Mouse (Mus musculus) liver, embryonic 11.5 days (tissue): ENCODE data around the gene Mfsd4a. TPM values are rescaled to one million over a fixed set of nuclear protein-coding genes. Genes with fewer than 3 reads are reported as not detected.

Experiments used
- ATAC-seq: fragments of 200-750 bp; cut with Nextera tagmentation; replicated peaks from 2 replicates; pipeline ENCODE4 v1.8.0; 2017; ENCODE audit warnings: moderate number of reproducible peaks, mild to moderate bottlenecking, moderate TSS enrichment, moderate library complexity; ENCODE audit not compliant: low FRiP score
- DNase-seq: peaks from one replicate; pipeline ENCODE4 v3.0.0-alpha.2; 2017; ENCODE audit warnings: low spot score
- H3K27ac ChIP-seq: fragments of 300-500 bp; sonication (generic); 2 replicates; pipeline ENCODE4 v1.5.1; 2014; ENCODE audit warnings: mild to moderate bottlenecking, low read depth, low read length, control low read depth
- H3K27me3 ChIP-seq: fragments of 300-500 bp; sonication (generic); replicated peaks from 2 replicates; pipeline ENCODE4 v1.6.1; 2014; ENCODE audit warnings: low read length, mixed read lengths; ENCODE audit not compliant: control insufficient read depth, insufficient read depth
- H3K36me3 ChIP-seq: fragments of 300-500 bp; sonication (generic); 2 replicates; pipeline ENCODE4 v1.6.1; 2014; ENCODE audit warnings: mild to moderate bottlenecking, low read length, moderate library complexity, mixed read lengths; ENCODE audit not compliant: control insufficient read depth, insufficient read depth
- H3K4me1 ChIP-seq: fragments of 300-500 bp; sonication (generic); replicated peaks from 2 replicates; pipeline ENCODE4 v1.6.1; 2014; ENCODE audit warnings: low read length, mixed read lengths; ENCODE audit not compliant: control insufficient read depth, insufficient read depth
- H3K4me2 ChIP-seq: fragments of 300-500 bp; sonication (generic); 2 replicates; pipeline ENCODE4 v1.6.1; 2014; ENCODE audit warnings: mild to moderate bottlenecking, control low read depth, moderate library complexity
- H3K4me3 ChIP-seq: fragments of 300-500 bp; sonication (generic); 2 replicates; pipeline ENCODE4 v1.5.1; 2014; ENCODE audit warnings: low read depth, low read length, control low read depth
- H3K9ac ChIP-seq: fragments of 300-500 bp; sonication (generic); 2 replicates; pipeline ENCODE4 v1.6.1; 2014; ENCODE audit warnings: low read depth, low read length, control low read depth
- H3K9me3 ChIP-seq: fragments of 300-500 bp; sonication (generic); 2 replicates; pipeline ENCODE4 v1.6.1; 2016; ENCODE audit warnings: low read length, inconsistent platforms, mixed read lengths; ENCODE audit not compliant: control insufficient read depth
- WGBS: fragments of 180-500 bp; shearing (Covaris S2); extraction: QIAGEN DNeasy Blood & Tissue Kit; methylation state at CpG from one replicate; pipeline ENCODE4 v1.1.7; 2014; 5-methylcytosine and 5-hydroxymethylcytosine counted together
- polyA plus RNA-seq: library from polyadenylated mRNA; unstranded; fragments of >200 nt; fragmentation: Nextera tagmentation; extraction: Ambion mirVana; gene quantifications from 2 replicates; pipeline ENCODE4 v1.2.1, GENCODE M21; 2014

Mfsd4a gene
- polyA plus RNA-seq, 1 experiment from 2014 or later: 9.9 TPM

GRCm38 (mm10) chr1:132085181-132086049 lies 17.6 kb upstream of the Mfsd4a start:
- no peaks in the 10 kb centered on the region for H3K27me3 ChIP-seq
- 60% methylated on average over 7 of the region's 7 CpGs for WGBS
- no peak overlapping the region for H3K4me2 ChIP-seq
- H3K4me1 ChIP-seq: no peaks in the 10 kb centered on the region
- ATAC-seq (no peak), DNase-seq (no peak)
- H3K4me3 ChIP-seq: no peak overlapping the region
- H3K27ac ChIP-seq: no peak overlapping the region
- no peaks in the 10 kb centered on the region for H3K36me3 ChIP-seq
- no peak overlapping the region for H3K9ac ChIP-seq
- no peaks in the 10 kb centered on the region for H3K9me3 ChIP-seq

GRCm38 (mm10) chr1:132078413-132078812 lies 10.6 kb upstream of the Mfsd4a start:
- H3K27ac ChIP-seq: no peak overlapping the region
- no peaks in the 10 kb centered on the region for H3K4me1 ChIP-seq
- H3K36me3 ChIP-seq: no peaks in the 10 kb centered on the region
- DNase-seq: no peak
- H3K9ac ChIP-seq: no peak overlapping the region
- no peaks in the 10 kb centered on the region for H3K9me3 ChIP-seq
- no peak for ATAC-seq
- H3K27me3 ChIP-seq: no peaks in the 10 kb centered on the region
- H3K4me2 ChIP-seq: no peak overlapping the region
- no peak overlapping the region for H3K4me3 ChIP-seq
- WGBS: 80% methylated on average over 2 of the region's 2 CpGs

- Histone ChIP-seq H3K4me1 (no peaks in the 10 kb centered on the region), H3K27me3 (peaks cover 3% of the 10 kb centered on the region), H3K4me3 (no peak overlapping the region), H3K9me3 (no peaks in the 10 kb centered on the region), H3K4me2 (no peak overlapping the region), H3K36me3 (no peaks in the 10 kb centered on the region), H3K27ac (no peak overlapping the region), H3K9ac (no peak overlapping the region)
- DNase-seq (no peak), ATAC-seq (no peak)
- 79% methylated on average over 10 of the region's 10 CpGs for WGBS
Observed at GRCm38 (mm10) chr1:132075576-132075975, 7.7 kb upstream of the Mfsd4a start.

- Histone ChIP-seq H3K4me2 (no peak overlapping the region), H3K4me1 (no peaks in the 10 kb centered on the region; the same call in 1 of the 2 replicates), H3K4me3 (no peak overlapping the region), H3K9ac (no peak overlapping the region), H3K27me3 (peaks cover 50% of the 10 kb centered on the region), H3K9me3 (no peaks in the 10 kb centered on the region), H3K36me3 (no peaks in the 10 kb centered on the region), H3K27ac (no peak overlapping the region)
- WGBS: 78% methylated on average over 3 of the region's 3 CpGs
- ATAC-seq: no peak
- no peak for DNase-seq
Observed at GRCm38 (mm10) chr1:132070659-132071058, 2.8 kb upstream of the Mfsd4a start.

GRCm38 (mm10) chr1:132069436-132069835 lies 1.6 kb upstream of the Mfsd4a start:
- WGBS: 80% methylated on average over 8 of the region's 8 CpGs
- no peak overlapping the region for H3K27ac ChIP-seq
- ATAC-seq (no peak), DNase-seq (no peak)
- peaks cover 54% of the 10 kb centered on the region for H3K27me3 ChIP-seq
- no peaks in the 10 kb centered on the region; the same call in 1 of the 2 replicates for H3K4me1 ChIP-seq
- H3K9me3 ChIP-seq: no peaks in the 10 kb centered on the region
- H3K4me2 ChIP-seq: no peak overlapping the region
- H3K9ac ChIP-seq: no peak overlapping the region
- H3K4me3 ChIP-seq: no peak overlapping the region
- no peaks in the 10 kb centered on the region for H3K36me3 ChIP-seq

GRCm38 (mm10) chr1:132065475-132066172 lies 2.2 kb downstream of the Mfsd4a start:
- no peak overlapping the region for H3K4me2 ChIP-seq
- H3K27ac ChIP-seq: no peak overlapping the region
- no peak overlapping the region for H3K9ac ChIP-seq
- no peak for DNase-seq
- no peaks in the 10 kb centered on the region for H3K9me3 ChIP-seq
- no peaks in the 10 kb centered on the region; the same call in 1 of the 2 replicates for H3K4me1 ChIP-seq
- H3K27me3 ChIP-seq: peaks cover 57% of the 10 kb centered on the region
- no peak overlapping the region for H3K4me3 ChIP-seq
- 57% methylated on average over 8 of the region's 8 CpGs for WGBS
- no peak for ATAC-seq
- H3K36me3 ChIP-seq: no peaks in the 10 kb centered on the region

DNA sequence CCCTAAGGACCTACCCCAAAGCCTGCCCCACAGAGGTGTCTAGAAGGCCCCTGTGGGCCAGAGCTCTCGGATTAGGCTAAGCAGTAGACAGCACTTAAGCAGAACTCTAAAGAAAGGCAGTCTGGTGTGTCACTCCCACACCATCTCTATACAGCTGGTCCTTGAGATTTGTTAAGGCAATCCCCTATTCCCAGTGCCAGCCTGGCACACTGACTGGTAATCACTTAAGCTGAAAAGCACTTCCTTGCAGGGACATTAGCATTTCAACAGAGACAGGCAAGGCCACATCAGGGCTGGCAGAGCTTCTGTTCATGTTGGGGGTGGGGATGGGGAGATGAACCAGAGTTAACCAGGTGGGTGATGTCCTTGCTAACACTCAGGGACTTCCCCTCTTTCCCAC lies 2.9 kb downstream of the Mfsd4a start:
- H3K9me3 ChIP-seq: no peaks in the 10 kb centered on the region
- DNase-seq (no peak), ATAC-seq (no peak)
- H3K27ac ChIP-seq: no peak overlapping the region
- 42% methylated on average over 1 of the region's 1 CpGs for WGBS
- H3K4me1 ChIP-seq: no peaks in the 10 kb centered on the region; the same call in 1 of the 2 replicates
- H3K9ac ChIP-seq: no peak overlapping the region
- peaks cover 50% of the 10 kb centered on the region for H3K27me3 ChIP-seq
- no peaks in the 10 kb centered on the region for H3K36me3 ChIP-seq
- no peak overlapping the region for H3K4me2 ChIP-seq
- no peak overlapping the region for H3K4me3 ChIP-seq

DNA sequence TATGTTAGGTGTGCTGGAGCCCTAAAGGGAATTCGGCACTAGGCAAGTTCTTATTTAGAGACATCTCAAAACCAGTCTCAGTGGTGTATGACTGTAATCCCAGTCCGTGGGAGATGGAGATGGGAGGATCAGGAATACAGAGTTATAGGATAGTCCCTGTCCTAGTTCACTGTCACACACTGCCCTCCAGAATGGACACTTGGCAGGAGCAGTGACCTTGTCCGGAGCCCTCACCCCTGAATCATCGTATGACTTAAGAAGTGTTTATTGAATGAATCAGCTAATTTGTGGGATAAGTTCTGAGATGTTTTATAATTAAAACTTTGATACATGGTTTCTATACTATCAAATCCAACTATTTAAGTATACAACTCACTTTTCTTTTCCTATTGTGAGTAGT lies 4.8 kb downstream of the Mfsd4a start:
- Histone ChIP-seq H3K27me3 (peaks cover 34% of the 10 kb centered on the region), H3K36me3 (no peaks in the 10 kb centered on the region), H3K9me3 (no peaks in the 10 kb centered on the region), H3K9ac (no peak overlapping the region), H3K4me1 (no peaks in the 10 kb centered on the region; the same call in 1 of the 2 replicates), H3K27ac (no peak overlapping the region), H3K4me2 (no peak overlapping the region), H3K4me3 (no peak overlapping the region)
- no peak for DNase-seq
- no peak for ATAC-seq
- 69% methylated on average over 4 of the region's 4 CpGs for WGBS
